Mouse (Mus musculus) C2C12 (cell line): ENCODE results near the gene Gm44973.

Experiments used
- CEBPB ChIP-seq: IDR thresholded peaks from one replicate; pipeline ENCODE4 v1.6.1; 2011; ENCODE audit warnings: low read depth, mild to moderate bottlenecking, control low read depth, moderate library complexity
- CTCF ChIP-seq: IDR thresholded peaks from one replicate; pipeline ENCODE4 v1.5.1; 2011; ENCODE audit not compliant: control insufficient read depth, insufficient read depth, insufficient read length
- FOSL1 ChIP-seq: IDR thresholded peaks from one replicate; pipeline ENCODE4 v1.8.0; 2011; ENCODE audit warnings: mild to moderate bottlenecking, low read length; ENCODE audit not compliant: poor library complexity, insufficient read depth, severe bottlenecking
- MAX ChIP-seq: IDR thresholded peaks from one replicate; pipeline ENCODE4 v1.6.1; 2011; ENCODE audit warnings: mild to moderate bottlenecking, control low read depth
- MYOD1 ChIP-seq: IDR thresholded peaks from one replicate; pipeline ENCODE4 v1.6.1; 2011; ENCODE audit warnings: low read depth; ENCODE audit not compliant: control insufficient read depth, insufficient read length
- USF1 ChIP-seq: IDR thresholded peaks from one replicate; pipeline ENCODE4 v1.6.1; 2011; ENCODE audit warnings: low read depth, mild to moderate bottlenecking, control low read depth, moderate library complexity

- TF ChIP-seq CTCF = no peak
- TF ChIP-seq MAX = no peak
- TF ChIP-seq FOSL1 = no peak
- TF ChIP-seq USF1 = no peak
- no peak for TF ChIP-seq MYOD1
- TF ChIP-seq CEBPB = no peak
Measured at GRCm38 (mm10) chr7:5059421-5059820, 44.1 kb downstream of the Gm44973 start.
